Mouse (Mus musculus): Measurements from ENCODE around the gene Fgfrl1.

Fgfrl1 gene

DNA sequence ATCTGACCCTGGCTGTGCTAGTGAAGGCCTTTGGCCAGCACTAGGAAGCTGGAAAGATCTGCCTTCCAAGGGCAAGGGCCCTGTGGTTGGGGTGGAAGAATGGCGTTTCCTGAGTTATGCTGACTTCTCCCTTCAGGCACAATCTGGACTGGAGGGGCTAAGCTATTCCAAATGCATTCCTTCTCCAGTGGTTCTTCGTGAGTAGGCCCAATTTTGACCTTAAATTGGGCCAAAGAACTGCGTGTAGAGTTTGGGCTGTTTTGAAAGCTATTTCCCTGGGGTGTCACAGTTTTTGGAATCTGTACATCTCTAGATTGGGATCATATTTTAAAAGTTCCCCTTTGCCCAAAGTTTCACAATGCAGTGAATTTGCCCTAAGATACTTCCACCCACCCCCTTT lies 4.4 kb downstream of the Fgfrl1 start:
- DNase-seq (ENCODE audit: extremely low read depth, insufficient read length, low spot score): no peak

DNA sequence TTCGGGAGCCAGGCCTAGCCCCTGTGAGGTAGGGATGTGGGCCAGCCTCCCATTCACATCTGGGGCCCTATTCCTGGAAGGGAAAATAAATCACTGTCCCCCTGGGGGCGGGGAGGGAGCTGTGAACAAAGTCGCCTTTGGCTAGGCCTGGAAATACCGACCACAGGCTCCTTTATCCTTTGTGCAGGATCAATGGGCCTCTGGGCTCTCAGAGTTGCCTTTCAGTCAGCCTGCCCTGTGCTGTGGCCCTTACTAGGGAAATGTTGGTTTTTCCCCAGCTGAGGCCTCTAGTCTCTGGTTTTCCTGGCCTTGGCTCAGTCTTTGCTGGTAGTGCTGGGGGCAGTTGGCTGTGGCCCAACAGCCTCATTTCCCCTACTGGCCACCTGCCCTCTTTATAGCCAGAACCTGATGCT lies 5.2 kb downstream of the Fgfrl1 start:
- no peak for DNase-seq (ENCODE audit: extremely low read depth, insufficient read length, low spot score)

DNA sequence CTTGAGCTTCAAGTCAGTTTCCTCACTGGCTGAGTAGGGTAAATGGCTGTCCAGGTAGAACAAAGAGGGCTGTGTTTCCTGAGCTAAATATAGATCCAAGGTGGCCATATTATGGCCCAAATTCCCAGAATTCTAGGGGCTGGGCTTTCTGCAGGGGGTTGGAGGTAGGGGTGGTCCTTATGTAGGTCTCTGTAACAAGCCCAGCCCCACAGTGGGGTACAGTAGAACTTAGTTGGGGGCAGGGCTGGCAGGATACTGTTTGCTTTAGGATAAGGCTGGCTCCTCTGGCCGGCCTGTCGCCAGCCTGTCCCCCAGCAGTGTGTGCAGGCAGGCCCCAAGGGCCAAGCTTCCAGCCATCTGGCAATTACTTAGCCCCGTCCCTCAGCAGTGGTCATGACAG lies 8.2 kb downstream of the Fgfrl1 start:
- DNase-seq (ENCODE audit: extremely low read depth, insufficient read length, low spot score): no peak

DNA sequence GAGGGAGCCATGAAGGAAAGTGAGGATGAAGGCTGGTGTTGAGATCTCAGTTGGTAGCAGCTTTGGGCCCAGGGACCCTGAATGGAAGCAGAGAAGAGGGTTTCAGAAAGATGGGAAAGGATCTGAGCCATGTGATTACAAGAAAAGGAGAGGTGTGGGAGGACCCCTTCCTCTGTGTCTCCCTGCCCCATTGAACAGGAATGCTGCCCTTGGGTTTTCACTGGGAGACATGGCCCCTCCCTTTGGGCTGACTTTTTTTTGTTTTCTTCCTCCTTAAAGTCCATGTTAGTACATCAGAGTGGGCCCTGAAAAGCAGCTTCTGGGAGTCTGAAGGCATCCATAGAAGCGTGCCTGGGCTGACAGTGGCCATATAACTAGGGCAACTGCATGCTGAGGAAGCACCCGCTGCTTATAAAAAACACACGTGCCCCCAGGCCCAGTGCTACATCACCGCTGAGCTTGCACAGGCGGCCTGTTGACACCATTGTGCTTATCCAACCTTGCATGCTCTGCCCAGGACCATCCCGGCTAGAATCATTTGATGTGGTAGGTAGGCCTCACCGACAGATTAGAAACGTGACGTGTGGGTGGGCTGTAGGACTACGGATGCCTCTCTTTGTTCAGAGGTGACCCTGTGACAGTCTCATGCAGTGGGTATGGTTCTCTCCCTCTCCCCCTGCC lies 9.3 kb downstream of the Fgfrl1 start:
- DNase-seq (ENCODE audit: extremely low read depth, insufficient read length, low spot score): no peak

DNA sequence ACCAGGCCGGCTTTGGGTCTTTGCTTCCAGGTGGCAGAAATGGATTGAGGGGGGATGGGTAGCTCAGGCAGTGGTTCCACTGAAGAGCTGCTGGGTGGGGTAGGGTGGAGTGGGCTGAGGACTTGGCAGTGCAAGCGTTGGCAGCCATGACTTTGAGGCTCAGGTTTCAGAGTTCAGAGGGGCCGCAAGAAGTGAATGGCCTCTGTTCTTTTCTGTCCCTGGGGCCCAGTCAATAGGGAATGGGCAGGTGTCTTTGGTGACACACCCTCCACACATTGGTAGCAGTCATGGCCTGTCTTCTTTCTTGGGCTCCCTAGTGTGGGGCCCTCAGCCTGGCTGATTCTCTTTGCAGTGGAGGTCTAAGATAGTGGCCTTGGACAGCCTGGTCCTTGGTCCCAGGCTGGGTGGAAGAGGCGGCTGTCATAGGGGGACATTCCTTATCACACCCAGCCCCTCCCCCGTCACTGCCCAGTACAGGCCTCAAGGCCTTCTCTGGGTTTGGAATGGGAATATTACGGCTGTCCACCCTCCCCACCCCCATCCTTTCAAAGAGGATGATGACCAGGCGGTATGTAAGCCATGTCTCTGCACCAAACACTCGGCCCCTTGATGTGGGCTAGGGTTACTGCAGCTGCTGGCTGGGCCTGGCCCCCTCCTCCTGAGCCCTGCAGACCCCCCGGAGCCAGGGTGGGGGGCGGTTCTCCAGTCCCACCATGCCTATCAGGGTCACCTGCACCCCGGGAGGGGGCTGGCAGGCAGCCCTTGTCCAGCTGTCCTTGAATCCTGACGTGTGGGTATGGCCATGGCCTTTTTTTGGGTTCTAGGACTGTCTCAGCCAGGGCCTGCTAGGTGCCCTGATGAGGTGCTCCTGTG lies 11.8 kb downstream of the Fgfrl1 start:
- DNase-seq (ENCODE audit: extremely low read depth, insufficient read length, low spot score): no peak

DNA sequence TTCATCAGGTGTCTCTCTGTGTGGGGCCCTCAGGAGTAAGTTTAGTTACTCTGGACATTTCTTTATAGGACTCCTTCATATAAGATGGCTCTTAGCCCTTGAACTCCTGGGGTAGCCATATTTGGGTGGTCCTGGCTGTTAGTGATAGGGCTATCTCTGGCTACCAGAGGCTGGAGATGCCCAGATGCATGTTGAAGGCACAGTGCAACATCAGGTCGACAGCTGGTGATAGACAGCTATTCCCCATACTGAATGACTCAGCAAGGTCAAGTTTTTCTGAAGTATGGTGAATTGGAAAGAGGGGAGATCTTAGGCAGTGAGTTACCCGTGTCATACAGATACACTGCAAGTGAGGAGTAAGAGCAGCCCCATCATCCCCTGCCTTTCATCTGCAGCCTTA lies 15.6 kb downstream of the Fgfrl1 start:
- DNase-seq (ENCODE audit: extremely low read depth, insufficient read length, low spot score): no peak

DNA sequence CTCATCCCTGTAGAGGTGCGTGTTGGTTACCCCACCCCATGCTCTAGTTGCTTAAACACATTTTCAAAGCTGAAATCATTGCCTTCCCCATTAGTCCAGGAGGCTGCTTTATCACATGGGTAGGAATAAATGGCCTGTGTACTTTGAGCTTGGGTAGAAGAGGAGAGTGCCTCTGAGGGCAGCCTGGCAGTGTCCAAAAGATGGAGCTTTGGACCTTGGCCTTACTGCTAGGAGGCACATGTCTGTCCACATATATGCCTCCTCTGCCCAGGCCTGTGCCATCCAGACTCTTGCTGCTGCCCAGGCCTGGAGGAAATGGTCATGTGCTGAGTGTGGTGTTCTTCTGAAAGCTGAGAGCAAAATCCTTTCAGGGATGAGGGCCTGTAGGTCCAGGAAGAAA lies 16.2 kb downstream of the Fgfrl1 start:
- DNase-seq (ENCODE audit: extremely low read depth, insufficient read length, low spot score): no peak

DNA sequence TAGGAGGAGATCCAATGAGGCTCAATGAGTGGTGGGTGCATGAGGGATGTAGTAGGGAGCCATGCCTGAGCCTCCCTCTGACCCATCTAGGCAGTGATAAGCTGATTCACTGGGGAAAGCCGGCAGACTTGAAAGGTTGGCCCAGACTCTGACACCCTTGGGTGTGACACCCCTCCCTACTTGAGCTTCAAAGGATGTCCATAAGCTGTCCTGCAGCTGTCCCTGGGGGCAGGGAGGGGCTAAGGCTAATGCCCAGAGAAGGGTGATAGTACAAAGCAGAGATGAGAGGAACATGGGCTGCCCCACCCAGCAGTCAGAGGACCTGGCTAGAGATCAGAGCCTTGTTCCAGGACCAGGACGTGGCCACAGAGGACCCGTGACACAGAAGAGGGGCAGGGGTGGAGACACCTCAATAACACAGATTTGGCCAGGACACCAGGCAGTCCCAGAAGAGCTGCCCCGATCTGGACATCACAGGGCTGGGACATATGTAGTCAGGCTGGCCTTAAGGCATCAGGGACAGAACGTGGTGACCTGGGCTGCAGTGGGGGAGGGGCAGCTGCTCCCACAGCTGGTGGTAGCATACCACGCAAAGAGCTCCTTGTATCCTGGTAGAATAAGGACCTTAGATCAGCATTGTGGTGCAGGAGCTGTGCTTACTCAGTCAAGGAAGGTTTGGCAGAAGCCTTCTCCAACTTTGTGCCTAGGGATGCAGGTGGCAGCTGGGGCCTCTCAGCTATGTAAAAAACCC lies 17.0 kb downstream of the Fgfrl1 start:
- no peak for DNase-seq (ENCODE audit: extremely low read depth, insufficient read length, low spot score)

DNA sequence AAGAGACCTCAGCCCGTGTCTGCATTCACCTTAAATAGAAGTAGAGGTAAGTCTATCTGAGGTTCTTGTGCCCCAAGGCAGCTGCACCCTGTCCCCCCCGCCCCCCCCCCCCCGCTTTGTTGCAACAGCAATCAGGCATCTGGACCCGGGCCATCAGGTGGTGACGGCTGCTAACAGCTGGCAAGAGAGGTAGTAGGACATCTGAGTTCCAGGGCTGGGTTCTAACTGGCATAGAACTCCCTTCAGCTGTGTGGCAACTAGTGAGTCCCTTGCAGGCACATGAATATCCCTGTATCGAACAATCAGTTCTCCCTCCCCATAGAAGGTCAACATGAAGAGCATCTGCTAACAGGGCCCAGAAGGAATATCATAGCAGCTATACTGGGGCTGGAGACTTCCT lies 19.8 kb downstream of the Fgfrl1 start:
- DNase-seq (ENCODE audit: extremely low read depth, insufficient read length, low spot score): no peak

DNA sequence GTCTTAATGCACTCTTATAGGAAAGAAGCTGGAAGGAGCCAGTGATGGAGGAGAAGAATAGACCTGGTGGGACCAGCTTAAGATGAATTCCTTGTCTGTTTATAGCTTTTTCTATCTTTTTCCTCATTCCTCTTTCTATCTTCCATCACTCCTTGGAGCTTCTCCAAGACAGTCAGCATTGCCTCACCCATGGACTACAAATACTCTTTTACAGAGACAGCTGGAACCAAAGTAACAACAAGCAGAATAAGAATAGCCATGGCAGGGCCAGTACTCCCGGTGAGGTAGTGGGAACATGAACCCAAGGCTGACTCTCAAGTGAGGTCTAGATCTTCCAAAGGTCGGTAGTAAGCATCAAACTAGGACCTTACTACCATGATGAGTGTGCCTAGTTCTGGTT lies 20.9 kb downstream of the Fgfrl1 start:
- no peak for DNase-seq (ENCODE audit: extremely low read depth, insufficient read length, low spot score)

DNA sequence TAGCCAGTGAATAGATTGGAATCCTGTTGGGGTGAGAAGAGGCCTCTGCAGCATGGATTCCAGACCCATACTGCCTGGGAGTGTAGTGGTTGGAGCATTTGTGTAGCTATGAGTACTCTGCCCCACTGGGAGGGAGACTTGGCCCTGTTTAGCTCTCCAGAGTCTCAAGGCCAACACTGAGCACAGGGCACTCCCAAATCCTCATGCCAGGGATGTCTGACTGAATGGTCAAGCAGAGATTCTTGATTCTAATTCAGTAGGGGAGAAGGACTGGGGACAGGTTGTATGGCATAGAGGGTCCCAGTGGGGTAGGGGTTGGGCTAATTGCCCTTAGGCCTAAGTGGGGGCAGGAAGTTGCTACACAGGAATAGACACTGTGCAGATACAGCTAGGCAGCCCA lies 21.5 kb downstream of the Fgfrl1 start:
- DNase-seq (ENCODE audit: extremely low read depth, insufficient read length, low spot score): no peak

DNA sequence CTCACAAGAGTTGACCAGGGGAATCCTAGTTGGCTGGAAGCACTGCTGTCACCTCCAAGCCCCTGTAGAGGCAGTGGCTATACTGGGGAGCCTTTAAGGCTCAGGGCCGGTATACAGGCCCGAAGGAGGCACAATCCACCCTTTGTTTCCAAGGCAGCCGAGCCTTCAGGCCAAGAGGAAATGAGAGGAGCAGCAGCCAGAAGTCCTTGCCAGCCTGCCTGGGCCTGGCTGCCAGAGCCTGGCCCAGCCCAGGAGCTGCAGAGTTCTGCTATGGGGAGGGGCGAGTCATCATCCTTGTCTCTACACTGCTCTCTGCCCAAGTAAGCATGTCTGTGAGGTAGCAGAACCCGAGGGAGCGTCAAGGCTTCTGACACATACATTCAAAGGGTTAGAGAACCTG lies 22.0 kb downstream of the Fgfrl1 start:
- DNase-seq (ENCODE audit: extremely low read depth, insufficient read length, low spot score): peak; percentile 61

DNA sequence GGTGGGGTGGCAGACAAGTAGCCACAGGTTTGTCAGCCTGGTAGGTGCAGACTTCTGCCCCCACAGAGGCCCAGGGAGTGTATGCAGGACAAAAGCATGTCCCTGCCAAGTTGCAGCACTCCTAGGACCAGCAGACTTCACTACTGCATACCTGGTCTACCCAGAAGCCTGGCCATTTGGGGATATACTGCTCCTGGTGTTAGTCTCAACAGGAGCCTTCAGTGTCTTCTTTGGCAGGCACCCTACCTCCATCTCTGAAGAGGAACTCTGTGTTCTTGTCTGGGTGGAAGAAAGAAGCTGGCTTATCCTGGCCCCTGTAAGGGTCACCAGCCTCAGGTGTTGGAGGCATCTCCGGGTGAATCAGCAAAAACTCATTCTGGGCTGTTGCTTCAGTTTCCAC lies 23.8 kb downstream of the Fgfrl1 start:
- no peak for DNase-seq (ENCODE audit: extremely low read depth, insufficient read length, low spot score)

DNA sequence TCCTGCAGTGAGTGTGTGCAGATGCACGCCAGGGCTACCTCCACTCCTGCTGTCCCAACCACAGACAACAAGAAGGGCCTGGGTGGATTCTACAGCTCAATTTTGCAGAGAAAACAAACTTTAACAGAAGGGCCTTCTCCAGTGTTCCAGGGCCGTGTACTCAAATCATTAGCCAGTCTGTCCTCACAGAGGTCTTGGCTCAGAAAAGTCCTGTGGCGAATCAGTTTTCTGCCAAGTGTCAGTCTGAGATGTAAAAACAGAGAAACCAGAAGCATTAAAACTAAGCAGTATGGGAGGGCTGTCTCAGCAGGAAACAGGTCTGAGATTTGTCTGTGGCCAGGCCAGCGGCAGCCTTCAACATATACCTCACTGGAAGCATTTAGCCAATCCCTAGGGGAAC lies 25.9 kb downstream of the Fgfrl1 start:
- DNase-seq (ENCODE audit: extremely low read depth, insufficient read length, low spot score): no peak

DNA sequence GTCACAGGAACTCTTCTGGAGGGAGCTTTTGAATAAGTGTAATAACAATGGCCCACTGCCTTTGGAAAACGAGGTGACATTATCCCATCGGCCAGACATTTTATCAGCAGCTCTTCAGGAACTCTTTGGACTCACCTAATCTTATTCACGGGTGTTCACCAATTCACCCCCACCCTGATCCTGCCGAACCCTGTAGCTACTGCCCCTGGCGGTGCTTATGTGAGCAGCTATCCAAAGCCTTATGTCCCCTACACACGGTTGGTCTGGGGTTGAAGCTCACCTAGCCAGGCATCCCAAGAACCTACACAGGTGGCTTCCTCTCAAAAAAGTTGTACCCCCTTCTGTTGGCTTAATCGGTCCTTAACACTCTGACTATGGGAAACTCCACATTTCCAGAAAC lies 27.6 kb downstream of the Fgfrl1 start:
- no peak for DNase-seq (ENCODE audit: extremely low read depth, insufficient read length, low spot score)

DNA sequence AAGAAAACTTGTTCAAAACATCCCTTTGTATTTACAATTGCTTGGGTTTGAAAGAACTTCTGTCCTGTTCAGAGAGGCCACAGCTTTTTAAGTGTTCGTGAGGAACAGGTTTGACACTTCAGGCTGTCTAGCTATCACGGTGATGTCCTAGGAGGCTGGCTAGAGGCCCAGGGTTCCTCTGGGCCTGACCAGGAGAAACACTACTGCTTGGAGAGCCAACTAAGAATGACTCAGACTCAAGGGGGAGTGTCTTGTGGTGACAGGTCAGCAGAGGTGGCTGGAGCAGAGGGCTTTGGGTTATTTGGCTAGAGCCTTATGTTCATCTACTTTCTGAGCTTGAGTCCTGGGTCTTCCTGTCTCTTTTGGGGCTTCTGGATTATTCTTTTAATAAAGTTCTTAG lies 31.8 kb downstream of the Fgfrl1 start:
- DNase-seq (ENCODE audit: extremely low read depth, insufficient read length, low spot score): peak; percentile 58

DNA sequence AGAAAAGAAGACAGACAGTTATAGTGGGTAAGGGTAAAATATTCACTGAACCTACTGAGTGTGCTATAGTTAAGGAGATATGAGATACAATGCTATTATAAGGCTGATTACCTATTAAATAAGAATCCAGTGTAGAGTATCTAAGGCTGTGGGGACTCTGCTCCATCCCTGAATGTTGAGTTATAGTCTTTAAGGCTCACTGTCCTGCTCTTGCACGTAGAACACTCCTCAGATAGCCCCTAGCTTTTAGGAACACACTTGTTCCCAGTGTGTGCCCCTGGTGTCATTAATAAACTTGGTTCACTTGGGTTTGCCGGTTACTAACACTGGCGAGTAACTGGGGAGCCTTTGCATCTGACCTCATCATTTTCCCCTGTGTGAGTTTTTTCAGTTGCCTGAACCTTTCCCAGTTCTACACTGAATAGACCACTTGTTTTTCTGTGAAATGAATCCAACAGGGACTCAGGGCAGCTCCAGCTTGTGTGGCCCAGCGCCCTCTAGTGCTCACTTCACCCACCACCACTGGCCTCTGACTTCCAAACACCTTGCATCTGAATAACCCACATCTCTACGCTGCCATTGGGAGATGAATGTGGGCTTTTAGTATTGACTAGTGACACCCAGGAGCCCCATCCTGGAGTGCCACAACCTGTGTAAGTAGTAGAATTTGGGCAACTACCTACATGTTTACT lies 34.5 kb downstream of the Fgfrl1 start:
- DNase-seq (ENCODE audit: extremely low read depth, insufficient read length, low spot score): peak; percentile 42

DNA sequence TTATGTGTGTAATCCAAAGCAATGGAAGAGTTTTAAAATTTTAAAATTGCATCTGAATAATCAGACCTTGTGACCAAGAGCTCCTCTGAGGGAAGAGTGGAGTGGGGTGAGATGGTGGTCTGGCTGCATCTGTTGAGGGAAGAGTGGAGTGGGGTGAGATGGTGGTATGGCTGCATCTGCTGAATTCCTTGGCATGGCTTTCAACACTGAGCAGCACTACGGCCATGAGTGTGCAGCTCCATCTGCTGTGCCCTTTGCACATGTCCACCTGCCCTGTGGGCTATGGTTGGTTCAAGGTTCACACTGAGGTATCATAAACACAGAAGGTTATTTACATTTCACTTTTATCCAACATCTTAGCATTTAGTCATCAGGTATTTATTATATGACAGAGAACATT lies 35.2 kb downstream of the Fgfrl1 start:
- DNase-seq (ENCODE audit: extremely low read depth, insufficient read length, low spot score): no peak

DNA sequence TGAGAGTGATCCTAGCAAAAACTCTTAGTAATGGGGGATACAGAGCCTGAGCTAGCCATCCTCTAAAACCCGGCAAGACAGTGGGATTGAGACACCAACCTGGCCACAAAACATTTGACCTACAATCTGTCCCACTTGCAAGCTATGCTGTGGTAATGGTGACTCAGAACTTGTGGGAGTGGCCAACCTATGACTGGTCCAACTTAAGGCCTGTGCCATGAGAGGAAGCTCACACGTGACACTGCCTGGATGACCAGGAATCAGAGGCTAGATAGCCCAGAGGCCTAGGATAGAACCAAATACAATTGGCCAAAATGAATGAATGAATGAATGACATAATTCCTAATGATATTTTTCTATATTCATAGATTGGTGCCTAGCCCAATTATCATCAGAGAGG lies 49.7 kb downstream of the Fgfrl1 start:
- DNase-seq (ENCODE audit: extremely low read depth, insufficient read length, low spot score): peak; percentile 46

DNA sequence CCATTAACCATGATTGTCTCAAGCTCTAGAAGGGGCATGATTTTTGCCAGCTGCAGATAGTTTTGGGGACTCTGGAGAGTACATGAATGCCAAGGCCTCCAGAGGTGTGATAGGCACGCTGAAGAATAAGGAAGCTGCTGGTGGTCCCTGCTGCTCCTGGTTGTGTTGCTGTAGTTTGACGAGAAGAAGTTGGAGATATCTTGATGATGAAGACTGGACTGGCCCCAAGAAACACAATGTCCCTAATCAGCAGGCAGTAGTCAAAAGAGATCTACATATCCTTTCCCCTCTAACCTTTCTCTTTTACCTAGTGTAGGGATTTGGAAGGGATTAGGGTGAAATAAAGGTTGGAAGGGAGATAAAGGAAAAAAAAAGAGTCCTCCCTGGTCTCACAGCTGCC lies 50.4 kb downstream of the Fgfrl1 start:
- DNase-seq (ENCODE audit: extremely low read depth, insufficient read length, low spot score): no peak

DNA sequence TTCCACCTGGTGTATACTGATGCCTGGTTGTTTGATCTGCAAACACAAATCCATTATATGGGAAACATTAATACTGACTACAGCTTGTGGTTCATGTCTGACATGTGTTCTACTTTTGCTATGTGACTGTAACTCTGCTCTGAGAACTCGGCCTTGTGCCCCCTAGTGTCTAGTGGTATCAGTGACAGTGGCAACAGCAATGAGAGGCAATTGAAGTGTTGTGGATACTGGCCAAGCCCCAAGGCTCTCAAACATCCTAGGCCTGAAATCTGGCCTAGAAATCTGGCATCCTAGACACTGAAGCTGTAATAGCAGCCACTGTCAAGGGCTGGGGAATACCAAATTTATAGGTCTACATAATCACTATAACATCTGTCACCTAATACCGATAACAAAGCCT lies 51.7 kb downstream of the Fgfrl1 start:
- no peak for DNase-seq (ENCODE audit: extremely low read depth, insufficient read length, low spot score)

Data from 3134 (cell line).